Mouse (Mus musculus) kidney, embryonic 16.5 days (tissue): Measurements from ENCODE around the gene Gm20388. TPM values are rescaled to one million over a fixed set of nuclear protein-coding genes. Genes with fewer than 3 reads are reported as not detected.

Experiments used
- ATAC-seq: fragments of 200-750 bp; cut with Nextera tagmentation; 2 replicates; pipeline ENCODE4 v1.8.0; 2017; ENCODE audit warnings: moderate TSS enrichment; ENCODE audit not compliant: low FRiP score, low TSS enrichment
- H3K27ac ChIP-seq: fragments of 300-500 bp; sonication (generic); 2 replicates; pipeline ENCODE4 v1.5.1; 2014; ENCODE audit warnings: low read length
- H3K27me3 ChIP-seq: fragments of 300-500 bp; sonication (generic); 2 replicates; pipeline ENCODE4 v1.6.1; 2014; ENCODE audit warnings: low read length, control low read depth, mixed read lengths; ENCODE audit not compliant: insufficient read depth
- H3K36me3 ChIP-seq: fragments of 300-500 bp; sonication (generic); 2 replicates; pipeline ENCODE4 v1.6.1; 2014; ENCODE audit warnings: low read length, control low read depth, mixed read lengths; ENCODE audit not compliant: insufficient read depth
- H3K4me1 ChIP-seq: fragments of 300-500 bp; sonication (generic); 2 replicates; pipeline ENCODE4 v1.6.1; 2014; ENCODE audit warnings: low read length, control low read depth, mixed read lengths; ENCODE audit not compliant: insufficient read depth
- H3K4me2 ChIP-seq: fragments of 300-500 bp; sonication (generic); replicated peaks from 2 replicates; pipeline ENCODE4 v1.6.1; 2014; ENCODE audit warnings: low read depth, low read length
- H3K4me3 ChIP-seq: fragments of 300-500 bp; sonication (generic); 2 replicates; pipeline ENCODE4 v1.5.1; 2014; ENCODE audit warnings: mild to moderate bottlenecking, low read length
- H3K9ac ChIP-seq: fragments of 300-500 bp; sonication (generic); replicated peaks from 2 replicates; pipeline ENCODE4 v1.6.1; 2014; ENCODE audit warnings: low read length
- H3K9me3 ChIP-seq: fragments of 300-500 bp; sonication (generic); 2 replicates; pipeline ENCODE4 v1.6.1; 2016; ENCODE audit warnings: low read length, control low read depth
- WGBS: fragments of 180-500 bp; shearing (Covaris S2); extraction: QIAGEN DNeasy Blood & Tissue Kit; methylation state at CpG from one replicate; pipeline ENCODE4 v1.1.7; 2014; 5-methylcytosine and 5-hydroxymethylcytosine counted together
- polyA plus RNA-seq: library from polyadenylated mRNA; unstranded; fragments of >200 nt; fragmentation: Nextera tagmentation; extraction: Ambion mirVana; gene quantifications from 2 replicates; pipeline ENCODE4 v1.2.1, GENCODE M21; 2015

Gene Gm20388
- polyA plus RNA-seq, 1 experiment from 2014 or later = 7.7 TPM

DNA sequence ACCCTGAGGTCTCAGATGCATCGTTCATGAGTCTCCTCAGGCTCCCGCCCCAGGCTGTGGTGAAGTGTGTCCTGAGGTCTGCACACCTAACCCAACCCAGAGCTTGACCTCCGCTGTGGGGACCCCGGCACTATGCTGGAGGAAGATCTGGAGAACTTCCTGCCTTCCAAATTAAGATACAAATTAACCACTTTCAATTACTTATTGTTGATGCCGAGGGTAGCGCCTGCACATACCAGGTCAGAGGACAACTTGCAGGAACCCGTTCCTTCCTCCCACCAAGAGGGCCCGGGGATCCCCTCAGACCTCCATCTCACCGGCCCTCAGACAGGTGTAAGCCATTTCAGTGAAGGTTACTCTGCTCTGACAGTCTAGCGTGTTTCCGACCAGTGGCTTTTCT is 1796.3 kb downstream of the Gm20388 start:
- no peak for ATAC-seq
- WGBS = 72% methylated on average over 11 of the region's 11 CpGs
- H3K36me3 ChIP-seq = no peaks in the 10 kb centered on the region
- no peaks in the 10 kb centered on the region for H3K4me1 ChIP-seq
- H3K4me3 ChIP-seq = no peak overlapping the region
- no peaks in the 10 kb centered on the region for H3K27me3 ChIP-seq
- no peak overlapping the region for H3K27ac ChIP-seq
- H3K4me2 ChIP-seq = no peak overlapping the region
- H3K9me3 ChIP-seq = no peaks in the 10 kb centered on the region
- H3K9ac ChIP-seq = no peak overlapping the region

GRCm38 (mm10) chr8:121708406-121708805 is 1797.8 kb downstream of the Gm20388 start:
- H3K27ac ChIP-seq = peak overlapping the region; percentile 44
- no peak overlapping the region for H3K4me2 ChIP-seq
- WGBS = 29% methylated on average over 6 of the region's 6 CpGs
- H3K36me3 ChIP-seq = no peaks in the 10 kb centered on the region
- H3K4me1 ChIP-seq = no peaks in the 10 kb centered on the region
- peak; percentile 67 for ATAC-seq
- no peak overlapping the region for H3K4me3 ChIP-seq
- H3K27me3 ChIP-seq = no peaks in the 10 kb centered on the region
- no peak overlapping the region for H3K9ac ChIP-seq
- no peaks in the 10 kb centered on the region for H3K9me3 ChIP-seq

- H3K4me3 ChIP-seq = no peak overlapping the region
- H3K4me1 ChIP-seq = no peaks in the 10 kb centered on the region
- H3K4me2 ChIP-seq = peak overlapping the region; percentile 24; the same call in 1 of the 2 replicates
- no peak overlapping the region for H3K27ac ChIP-seq
- H3K36me3 ChIP-seq = no peaks in the 10 kb centered on the region
- ATAC-seq = 0 out of 2 replicates have a peak, but pooled peaks have one; percentile 3
- H3K9ac ChIP-seq = no peak overlapping the region
- WGBS = 46% methylated on average over 14 of the region's 14 CpGs
- H3K27me3 ChIP-seq = no peaks in the 10 kb centered on the region; the same call in 1 of the 2 replicates
- no peaks in the 10 kb centered on the region for H3K9me3 ChIP-seq
These were observed 1806.9 kb downstream of the Gm20388 start for GRCm38 (mm10) chr8:121717502-121717901.

- H3K27me3 ChIP-seq = no peaks in the 10 kb centered on the region; the same call in 1 of the 2 replicates
- ATAC-seq = peak; percentile 82
- no peaks in the 10 kb centered on the region for H3K4me1 ChIP-seq
- peak overlapping the region; percentile 24; the same call in 1 of the 2 replicates for H3K4me2 ChIP-seq
- no peak overlapping the region for H3K27ac ChIP-seq
- 34% methylated on average over 12 of the region's 12 CpGs for WGBS
- H3K36me3 ChIP-seq = no peaks in the 10 kb centered on the region
- no peaks in the 10 kb centered on the region for H3K9me3 ChIP-seq
- no peak overlapping the region for H3K4me3 ChIP-seq
- no peak overlapping the region for H3K9ac ChIP-seq
These were observed 1807.4 kb downstream of the Gm20388 start for GRCm38 (mm10) chr8:121717982-121718425.

- Histone ChIP-seq H3K9me3 (no peaks in the 10 kb centered on the region), H3K4me1 (no peaks in the 10 kb centered on the region), H3K27ac (no peak overlapping the region), H3K9ac (no peak overlapping the region), H3K36me3 (no peaks in the 10 kb centered on the region), H3K27me3 (no peaks in the 10 kb centered on the region; the same call in 1 of the 2 replicates), H3K4me3 (no peak overlapping the region), H3K4me2 (no peak overlapping the region)
- ATAC-seq = no peak
- WGBS = 51% methylated on average over 6 of the region's 6 CpGs
These were observed 1808.3 kb downstream of the Gm20388 start for GRCm38 (mm10) chr8:121718925-121719324.

- Histone ChIP-seq H3K4me1 (no peaks in the 10 kb centered on the region), H3K4me3 (no peak overlapping the region), H3K27me3 (no peaks in the 10 kb centered on the region), H3K36me3 (no peaks in the 10 kb centered on the region), H3K9ac (no peak overlapping the region), H3K27ac (no peak overlapping the region), H3K4me2 (no peak overlapping the region), H3K9me3 (no peaks in the 10 kb centered on the region)
- ATAC-seq = no peak
- WGBS = 44% methylated on average over 6 of the region's 6 CpGs
These were observed 1810.4 kb downstream of the Gm20388 start for GRCm38 (mm10) chr8:121721072-121721471.

DNA sequence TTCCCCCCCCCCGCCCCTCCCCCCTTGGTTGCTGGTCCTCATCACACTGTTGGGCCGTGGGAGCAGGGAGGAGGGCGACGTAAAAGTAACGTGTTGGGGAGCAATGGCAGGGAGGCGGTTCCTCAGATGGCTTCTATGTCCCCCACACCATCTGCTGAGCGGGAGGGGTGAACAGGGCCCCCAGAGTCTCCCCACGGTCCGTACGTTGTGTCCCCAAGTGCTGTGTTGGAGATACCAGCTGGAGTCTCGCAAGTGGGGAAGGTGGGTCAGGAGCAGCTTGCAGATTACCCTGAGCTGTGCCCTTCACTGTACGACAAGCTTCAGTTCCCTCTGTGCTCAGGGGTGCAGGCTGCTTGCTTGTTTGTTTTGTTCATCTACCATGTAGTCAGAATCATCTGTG is 1813.2 kb downstream of the Gm20388 start:
- H3K27ac ChIP-seq = no peak overlapping the region
- H3K9me3 ChIP-seq = no peaks in the 10 kb centered on the region
- H3K4me2 ChIP-seq = no peak overlapping the region
- no peaks in the 10 kb centered on the region for H3K4me1 ChIP-seq
- no peak for ATAC-seq
- H3K36me3 ChIP-seq = no peaks in the 10 kb centered on the region
- H3K4me3 ChIP-seq = no peak overlapping the region
- no peak overlapping the region for H3K9ac ChIP-seq
- 67% methylated on average over 12 of the region's 12 CpGs for WGBS
- peaks cover 15% of the 10 kb centered on the region for H3K27me3 ChIP-seq

DNA sequence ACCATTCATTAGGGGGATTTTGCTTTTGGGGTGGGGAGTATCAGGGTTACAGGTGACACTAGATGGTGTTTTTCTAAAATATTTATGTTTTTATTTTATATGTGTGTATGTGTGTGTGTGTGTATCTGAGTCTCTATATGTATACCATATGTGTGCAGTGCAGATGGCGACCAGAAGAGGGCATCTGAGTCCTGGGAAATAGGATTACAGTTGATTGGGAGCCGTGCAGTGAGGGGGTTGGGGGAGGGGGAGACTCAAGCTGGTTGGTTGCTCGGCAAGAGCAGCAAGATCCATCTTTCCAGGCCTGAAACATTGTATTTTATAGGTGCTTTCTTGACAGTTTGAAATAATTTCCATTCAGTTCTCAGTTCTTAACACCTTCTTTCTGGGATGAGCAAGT is 1816.5 kb downstream of the Gm20388 start:
- Histone ChIP-seq H3K36me3 (no peaks in the 10 kb centered on the region), H3K4me3 (no peak overlapping the region), H3K4me1 (peaks cover 12% of the 10 kb centered on the region; the same call in 1 of the 2 replicates), H3K4me2 (no peak overlapping the region), H3K27me3 (peaks cover 48% of the 10 kb centered on the region), H3K9me3 (no peaks in the 10 kb centered on the region), H3K9ac (no peak overlapping the region), H3K27ac (no peak overlapping the region)
- no peak for ATAC-seq
- WGBS = 56% methylated on average over 3 of the region's 3 CpGs

DNA sequence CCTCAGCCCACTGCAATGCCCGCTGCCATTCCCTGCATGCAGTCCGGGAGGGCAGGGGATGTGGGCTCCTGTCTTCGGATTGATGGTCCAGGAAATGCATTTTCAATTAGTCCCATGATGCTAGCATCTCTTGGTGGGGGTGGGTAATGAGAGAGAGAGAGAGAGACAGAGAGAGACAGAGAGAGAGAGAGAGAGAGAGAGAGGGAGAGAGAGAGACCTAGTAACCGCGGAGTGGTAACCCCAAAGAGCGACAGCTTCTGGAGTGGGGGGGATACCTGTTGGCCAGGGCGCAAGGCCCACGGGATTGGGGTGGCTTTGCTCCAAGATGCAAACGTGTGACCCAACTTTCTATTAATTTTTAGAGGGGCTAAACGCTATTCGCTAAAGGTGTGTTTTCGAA is 1818.7 kb downstream of the Gm20388 start, which contains the start of gene Jph3:
Gene Jph3 (plus strand): TSS at position 301 of the 400 bp plus-strand sequence.
- Histone ChIP-seq H3K36me3 (no peaks in the 10 kb centered on the region), H3K27me3 (peaks cover 67% of the 10 kb centered on the region), H3K27ac (no peak within 1 kb of the TSS), H3K9ac (no peak within 1 kb of the TSS), H3K9me3 (no peaks in the 10 kb centered on the region), H3K4me2 (peak within 1 kb of the TSS; percentile 85), H3K4me1 (peaks cover 12% of the 10 kb centered on the region; the same call in 1 of the 2 replicates), H3K4me3 (peak within 1 kb of the TSS; percentile 51)
- ATAC-seq = no peak
- WGBS = 6% methylated on average over 12 of the region's 12 CpGs

- no peak overlapping the region for H3K27ac ChIP-seq
- peaks cover 67% of the 10 kb centered on the region for H3K27me3 ChIP-seq
- peak overlapping the region; percentile 51 for H3K4me3 ChIP-seq
- H3K36me3 ChIP-seq = no peaks in the 10 kb centered on the region
- peak overlapping the region; percentile 85 for H3K4me2 ChIP-seq
- H3K9me3 ChIP-seq = no peaks in the 10 kb centered on the region
- WGBS = under 1% methylated on average over 50 of the region's 54 CpGs
- peaks cover 12% of the 10 kb centered on the region; the same call in 1 of the 2 replicates for H3K4me1 ChIP-seq
- no peak for ATAC-seq
- H3K9ac ChIP-seq = no peak overlapping the region
These were observed 1819.1 kb downstream of the Gm20388 start for GRCm38 (mm10) chr8:121729754-121730153.
